Mouse (Mus musculus) layer of hippocampus, adult 11-12 months (tissue): ENCODE data around the gene Pip4k2a.

Source experiments
- DNase-seq: peaks from one replicate; pipeline ENCODE4 v3.0.0; 2022; ENCODE audit warnings: low spot score

The Pip4k2a gene

DNA sequence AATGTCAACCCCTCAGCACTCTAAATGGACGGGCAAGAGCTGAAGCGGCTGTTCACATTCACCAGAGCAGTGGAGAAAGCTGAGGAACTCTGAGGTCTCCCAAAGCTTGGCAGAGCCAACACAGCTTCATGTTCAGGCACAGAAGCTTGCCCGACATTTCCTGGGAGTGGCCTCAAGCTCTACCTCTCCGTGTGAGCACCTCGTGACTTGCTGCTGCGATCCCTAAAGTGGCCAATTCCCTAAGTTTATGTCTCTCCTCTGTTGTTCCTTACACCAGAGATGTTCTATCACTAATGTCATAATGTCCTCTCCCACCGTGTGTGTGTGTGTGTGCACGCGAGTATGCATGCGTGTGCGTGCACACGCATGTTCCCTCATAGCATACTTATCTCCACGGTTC, 42.3 kb downstream of the Pip4k2a start:
- no peak for DNase-seq

- DNase-seq = no peak
Measured at GRCm38 (mm10) chr2:18955022-18955421, 42.9 kb downstream of the Pip4k2a start.

DNA sequence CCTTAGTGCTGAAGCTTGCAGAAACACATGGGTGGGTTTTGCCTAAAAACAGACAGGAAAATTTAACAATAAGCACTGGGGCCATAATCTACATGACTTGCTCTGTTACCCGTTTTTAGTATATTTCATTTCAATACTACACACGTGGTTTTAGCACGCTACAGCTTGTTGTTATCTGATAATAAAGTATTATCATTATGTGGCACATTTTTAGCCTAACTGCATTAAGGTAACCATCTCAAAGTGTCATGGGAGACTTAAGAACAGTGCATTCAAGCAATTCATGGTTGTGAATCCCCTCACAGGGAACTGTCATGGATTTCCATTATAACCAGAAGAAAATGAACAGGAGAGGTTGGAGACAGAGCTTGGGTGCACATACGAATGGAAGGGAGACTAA, 43.5 kb downstream of the Pip4k2a start:
- DNase-seq = no peak

DNA sequence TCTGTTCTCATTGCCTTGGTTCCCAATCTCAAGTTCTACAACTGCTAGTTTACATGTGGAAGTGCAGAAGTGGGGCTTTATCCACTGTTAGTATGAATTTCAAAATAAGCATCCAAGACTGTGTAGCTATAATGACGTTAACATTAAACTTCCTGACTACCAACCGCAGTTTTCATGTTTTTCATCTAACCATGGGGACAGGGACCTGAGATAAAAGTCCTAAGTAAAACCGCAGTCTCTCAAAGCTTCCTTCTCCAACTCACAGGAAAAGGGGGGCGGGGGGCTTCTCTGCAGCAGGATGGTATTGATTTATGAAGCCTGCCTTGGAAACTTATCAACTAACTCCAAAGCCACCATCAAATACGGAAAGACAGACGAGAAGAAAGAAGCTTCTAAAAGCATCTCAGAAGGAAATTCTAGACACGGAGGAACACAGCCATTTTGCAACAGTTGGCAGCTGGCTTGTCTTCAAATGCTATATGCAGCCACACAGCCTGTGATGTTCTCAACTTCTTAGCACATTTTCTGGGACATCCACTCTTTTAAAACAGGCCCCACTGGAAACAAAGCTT, 45.7 kb downstream of the Pip4k2a start:
- DNase-seq = no peak

DNA sequence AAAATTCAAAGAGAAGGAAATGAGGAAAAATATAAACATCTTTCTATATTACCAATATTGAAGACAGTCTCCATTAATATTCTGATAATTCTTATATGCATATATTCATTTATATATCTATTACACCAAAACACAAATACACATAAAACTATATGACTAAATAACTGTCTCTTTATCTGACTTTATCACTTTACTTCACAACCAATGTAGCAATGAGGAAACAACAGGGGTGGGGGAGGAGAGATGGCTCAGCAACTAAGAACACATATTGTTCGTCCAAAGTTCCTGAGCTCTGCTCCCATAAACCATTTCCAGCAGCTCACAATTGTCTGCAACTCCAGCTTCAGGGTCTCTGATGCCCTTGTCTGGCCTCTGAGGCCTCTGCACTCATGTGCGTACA, 47.2 kb downstream of the Pip4k2a start:
- DNase-seq = no peak

DNA sequence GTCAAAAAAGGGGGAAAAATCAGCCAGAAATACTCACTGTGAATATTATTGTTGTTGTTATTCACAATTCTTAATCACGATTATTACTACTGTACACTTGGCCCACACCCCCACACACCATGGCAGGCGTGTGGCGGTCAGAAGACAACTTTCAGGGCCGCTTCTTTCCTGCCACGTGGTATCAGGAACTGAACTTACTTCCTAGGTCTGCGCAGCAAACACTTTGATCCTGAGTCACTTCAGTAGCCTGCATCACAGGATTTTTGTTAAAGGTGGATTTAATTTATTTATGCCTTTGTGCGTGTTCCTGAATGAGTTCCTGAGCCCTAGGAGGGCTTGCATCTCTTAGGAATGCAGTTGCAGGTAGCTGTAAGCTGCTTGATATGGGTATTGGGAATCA, 49.2 kb downstream of the Pip4k2a start:
- no peak for DNase-seq

- DNase-seq = no peak
Measured at GRCm38 (mm10) chr2:18947669-18948459, 50.1 kb downstream of the Pip4k2a start.

DNA sequence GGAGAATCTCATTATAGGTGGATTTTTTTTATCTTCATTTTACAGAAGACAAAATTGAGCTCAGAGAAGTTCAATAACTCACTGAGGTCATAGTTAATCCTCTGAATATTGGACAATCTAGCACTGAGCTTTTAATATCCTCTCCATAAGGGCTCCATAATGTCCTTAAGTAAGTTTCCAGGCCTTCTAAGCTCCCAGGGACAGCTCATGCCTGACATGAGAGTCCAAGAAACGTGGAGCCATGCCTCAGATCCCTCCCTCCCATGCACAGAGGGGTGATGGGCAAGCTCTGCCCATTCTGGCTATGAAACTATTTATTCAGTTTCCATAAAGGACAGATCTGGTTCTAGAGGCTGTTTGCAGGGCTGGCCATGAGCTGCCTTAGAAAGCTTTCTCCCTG, 52.5 kb downstream of the Pip4k2a start:
- no peak for DNase-seq

GRCm38 (mm10) chr2:18943930-18944329, 54.0 kb downstream of the Pip4k2a start:
- DNase-seq = no peak

DNA sequence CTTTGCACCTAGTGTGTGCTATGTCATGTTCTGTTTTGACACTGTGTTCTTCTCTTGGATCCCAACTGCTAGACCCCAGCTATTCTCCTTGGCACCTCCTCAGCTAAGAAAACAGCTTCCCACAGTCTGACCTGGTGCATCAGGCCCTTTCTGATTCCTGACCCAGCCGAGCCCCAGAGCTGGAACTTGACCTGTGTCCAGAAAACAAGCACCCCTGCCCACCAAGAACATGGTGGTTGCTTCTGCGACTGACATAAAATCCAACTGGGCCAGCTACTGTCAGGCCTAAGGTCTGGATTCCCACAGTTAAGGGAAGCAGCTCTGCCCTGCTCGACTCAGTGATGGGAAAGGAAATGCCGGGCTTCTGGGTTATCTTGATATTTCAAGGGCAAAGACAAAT, 54.6 kb downstream of the Pip4k2a start:
- DNase-seq = no peak

DNA sequence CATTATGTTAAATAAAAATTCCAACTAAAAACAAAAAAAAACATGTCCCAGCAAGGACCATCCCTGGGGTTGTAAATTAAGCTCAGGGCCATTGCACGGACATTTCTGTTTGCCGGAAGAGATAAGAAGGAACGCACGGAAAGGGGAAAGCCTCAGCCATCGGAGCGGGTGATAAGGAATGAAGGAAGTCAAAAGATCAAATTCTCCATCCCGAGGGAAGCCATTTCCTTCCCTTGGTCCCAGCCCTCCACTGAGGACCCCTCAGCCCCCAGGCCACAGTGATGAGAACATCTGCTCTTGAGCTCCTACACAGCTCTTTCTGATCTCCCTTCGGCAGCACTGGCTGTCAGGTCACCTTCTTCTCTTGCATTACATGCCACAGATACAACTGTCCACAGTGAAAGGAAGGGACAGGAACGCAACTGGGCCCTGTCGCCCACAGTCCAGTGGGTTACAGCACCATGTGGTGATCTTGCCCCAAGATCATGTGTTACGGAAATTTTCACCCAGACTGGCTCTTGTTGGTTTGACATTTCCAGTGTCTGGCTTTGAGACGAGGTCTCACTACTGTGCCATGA, 57.1 kb downstream of the Pip4k2a start:
- DNase-seq = no peak

GRCm38 (mm10) chr2:18938923-18939329, 59.0 kb downstream of the Pip4k2a start:
- DNase-seq = no peak

- no peak for DNase-seq
Measured at GRCm38 (mm10) chr2:18938232-18938631, 59.7 kb downstream of the Pip4k2a start.

- DNase-seq = no peak
Measured at GRCm38 (mm10) chr2:18937611-18938010, 60.3 kb downstream of the Pip4k2a start.

GRCm38 (mm10) chr2:18936446-18936845, 61.5 kb downstream of the Pip4k2a start:
- DNase-seq = no peak

- DNase-seq = no peak
Measured at GRCm38 (mm10) chr2:18935581-18936027, 62.3 kb downstream of the Pip4k2a start.

- DNase-seq = no peak
Measured at GRCm38 (mm10) chr2:18934131-18934530, 63.8 kb downstream of the Pip4k2a start.

- DNase-seq = no peak
Measured at GRCm38 (mm10) chr2:18933418-18933817, 64.5 kb downstream of the Pip4k2a start.

GRCm38 (mm10) chr2:18930318-18931060, 67.4 kb downstream of the Pip4k2a start:
- DNase-seq = peak; percentile 41

- no peak for DNase-seq
Measured at GRCm38 (mm10) chr2:18928597-18929257, 69.2 kb downstream of the Pip4k2a start.

GRCm38 (mm10) chr2:18928196-18928595, 69.7 kb downstream of the Pip4k2a start:
- DNase-seq = no peak
